Mouse (Mus musculus): ENCODE data around the gene Spsb1.

- no peak for TF ChIP-seq CTCF (IDR thresholded peaks at IDR 0.05; ENCODE audit: insufficient read depth, low read length)
- no peak for TF ChIP-seq POLR2A (IDR thresholded peaks at IDR 0.05; ENCODE audit: borderline replicate concordance, extremely low read depth, low read depth, low read length)
Measured at GRCm38 (mm10) chr4:149895226-149895625, 59.6 kb downstream of the Spsb1 start.

All from lung, adult 2 months (tissue).